Mouse (Mus musculus) thymus, postnatal 14 days (tissue): ENCODE data around the gene Astn2.

Experiments
- DNase-seq: peaks from one replicate; pipeline ENCODE4 v3.0.0; 2021

The Astn2 gene

GRCm38 (mm10) chr4:65663176-65663575 lies 741.2 kb downstream of the Astn2 start:
- DNase-seq = no peak

- DNase-seq = peak; percentile 10
These were observed 749.7 kb downstream of the Astn2 start for GRCm38 (mm10) chr4:65654723-65655122.

GRCm38 (mm10) chr4:65642611-65643010 lies 761.8 kb downstream of the Astn2 start:
- DNase-seq = no peak

- DNase-seq = no peak
These were observed 766.2 kb downstream of the Astn2 start for GRCm38 (mm10) chr4:65638231-65638630.

- DNase-seq = no peak
These were observed 784.3 kb downstream of the Astn2 start for GRCm38 (mm10) chr4:65620125-65620524.

- DNase-seq = no peak
These were observed 791.3 kb downstream of the Astn2 start for GRCm38 (mm10) chr4:65613135-65613534.

GRCm38 (mm10) chr4:65610896-65611295 lies 793.5 kb downstream of the Astn2 start:
- no peak for DNase-seq

GRCm38 (mm10) chr4:65610329-65610728 lies 794.1 kb downstream of the Astn2 start:
- DNase-seq = no peak

GRCm38 (mm10) chr4:65608112-65608511 lies 796.3 kb downstream of the Astn2 start:
- DNase-seq = no peak

- DNase-seq = no peak
These were observed 797.2 kb downstream of the Astn2 start for GRCm38 (mm10) chr4:65607184-65607631.

GRCm38 (mm10) chr4:65605151-65605702 lies 799.2 kb downstream of the Astn2 start:
- DNase-seq = no peak

- DNase-seq = peak; percentile 99
These were observed 799.8 kb downstream of the Astn2 start, which contains the start of gene Trim32 for GRCm38 (mm10) chr4:65604504-65605150. Gene Trim32 (plus strand): TSS chr4:65604986.

- DNase-seq = no peak
These were observed 809.6 kb downstream of the Astn2 start for GRCm38 (mm10) chr4:65594601-65595369.

GRCm38 (mm10) chr4:65589780-65590179 lies 814.6 kb downstream of the Astn2 start:
- peak; percentile 15 for DNase-seq

- no peak for DNase-seq
These were observed 817.5 kb downstream of the Astn2 start for GRCm38 (mm10) chr4:65586947-65587346.

- no peak for DNase-seq
These were observed 824.2 kb downstream of the Astn2 start for GRCm38 (mm10) chr4:65580254-65580653.

GRCm38 (mm10) chr4:65565493-65565892 lies 838.9 kb downstream of the Astn2 start:
- no peak for DNase-seq

GRCm38 (mm10) chr4:65548561-65548960 lies 855.9 kb downstream of the Astn2 start:
- DNase-seq = no peak

- DNase-seq = no peak
These were observed 858.8 kb downstream of the Astn2 start for GRCm38 (mm10) chr4:65545582-65545981.

- no peak for DNase-seq
These were observed 872.2 kb downstream of the Astn2 start for GRCm38 (mm10) chr4:65532071-65532736.

- DNase-seq = no peak
These were observed 872.8 kb downstream of the Astn2 start for GRCm38 (mm10) chr4:65531621-65532020.

GRCm38 (mm10) chr4:65530901-65531300 lies 873.5 kb downstream of the Astn2 start:
- DNase-seq = no peak

- DNase-seq = no peak
These were observed 896.3 kb downstream of the Astn2 start for GRCm38 (mm10) chr4:65508101-65508500.
